Mouse (Mus musculus) small intestine, adult 2 months (tissue): ENCODE results near the gene Olfr223.

ENCODE experiments used
- CTCF ChIP-seq: fragments of 200-500 bp; IDR thresholded peaks from 2 replicates; pipeline ENCODE4 v1.5.1; 2012; ENCODE audit warnings: low read depth, mild to moderate bottlenecking, control low read depth, inconsistent platforms, low read length, moderate library complexity, mixed read lengths; ENCODE audit not compliant: insufficient replicate concordance, insufficient read length; ENCODE audit errors: extremely low read depth
- POLR2A ChIP-seq: fragments of 200-500 bp; IDR thresholded peaks from 2 replicates; pipeline ENCODE4 v1.6.1; 2012; ENCODE audit warnings: low read depth, mild to moderate bottlenecking, control low read depth, inconsistent platforms, low read length, moderate library complexity

GRCm38 (mm10) chr11:59642420-59642819, 49.3 kb upstream of the Olfr223 start:
- TF ChIP-seq CTCF = no peak
- no peak for TF ChIP-seq POLR2A
